Mouse (Mus musculus): ENCODE measurements around the gene Tiparp. TPM values are rescaled to one million over a fixed set of nuclear protein-coding genes. Genes with fewer than 3 reads are reported as not detected.

Gene Tiparp
- polyA plus RNA-seq (2014; fragmentation: Illumina TruSeq; extraction: RNeasy Lipid Tissue Mini Kit (QIAGEN cat#74804); ENCODE audit: low read depth, low replicate concordance), result 46.1 TPM

DNA sequence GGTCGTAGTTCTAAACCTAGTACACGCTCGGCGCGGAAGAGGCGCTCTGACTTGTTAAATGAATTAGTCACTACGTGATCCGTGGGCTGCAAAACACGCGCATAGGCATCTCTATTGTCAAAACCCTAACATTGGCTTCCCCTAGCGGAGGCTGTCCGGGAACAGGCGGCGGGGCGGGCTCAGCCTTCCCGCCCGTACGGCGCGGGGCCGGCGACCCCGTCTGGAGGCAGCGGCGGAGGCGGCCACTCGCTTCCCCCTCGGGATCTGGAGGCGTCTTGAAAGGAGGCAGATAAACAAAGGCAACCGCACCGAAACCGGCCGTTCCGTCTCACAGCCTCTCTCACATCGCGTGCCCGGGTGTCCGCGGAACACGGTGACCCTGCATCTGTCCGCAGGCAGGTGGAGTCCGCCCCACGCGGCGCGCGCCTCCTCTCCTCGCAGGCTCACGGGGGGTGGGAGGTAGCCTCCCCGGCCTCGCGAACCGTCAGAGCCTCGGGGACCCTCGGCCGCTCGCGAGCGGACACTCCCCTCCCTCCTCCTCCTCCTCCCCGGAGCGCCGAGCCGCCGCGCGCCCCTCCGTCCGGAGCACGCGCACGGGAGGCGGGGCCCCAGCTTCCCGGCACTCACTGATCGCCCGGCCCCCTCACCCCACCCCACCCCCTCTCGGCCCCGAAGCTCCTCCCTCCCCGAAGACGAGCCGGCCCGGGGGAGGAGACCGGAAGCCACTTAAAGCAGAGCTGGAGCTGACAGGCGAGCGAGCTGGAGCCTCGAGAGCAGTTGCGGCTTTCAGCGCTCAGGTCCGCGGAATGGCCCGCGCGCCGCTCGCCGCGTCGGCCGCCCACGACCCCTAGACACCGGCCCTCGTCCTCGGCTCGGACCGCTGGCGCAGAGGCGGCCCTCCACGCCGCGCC lies at the start of gene Tiparp:
TSS of gene Tiparp (plus strand) at position 720 of the 911 bp plus-strand sequence.

Other genes with a start within 250 kb of the Tiparp start
- gene Ssr3, start 135.8 kb upstream of the Tiparp start, polyA plus RNA-seq (2014; fragmentation: Illumina TruSeq; extraction: RNeasy Lipid Tissue Mini Kit (QIAGEN cat#74804); ENCODE audit: low read depth, low replicate concordance), result 105 TPM
- gene Lekr1, start 137.8 kb downstream of the Tiparp start, polyA plus RNA-seq (2014; fragmentation: Illumina TruSeq; extraction: RNeasy Lipid Tissue Mini Kit (QIAGEN cat#74804); ENCODE audit: low read depth, low replicate concordance), result 85.8 TPM